Mouse (Mus musculus) right cerebral cortex, postnatal 10 days (tissue): Measurements from ENCODE around the gene Tmem9b.

Experiments
- DNase-seq, 2 experiments: peaks; one replicate each; pipeline ENCODE4 v3.0.0; 2021; ENCODE audit warnings: low spot score in 2 of 2

Tmem9b gene

GRCm38 (mm10) chr7:109686585-109687128 lies 66.0 kb downstream of the Tmem9b start:
- DNase-seq, result no peak
